Mouse (Mus musculus) midbrain, embryonic 16.5 days (tissue): ENCODE data around the gene Ssc4d. TPM values are rescaled to one million over a fixed set of nuclear protein-coding genes. Genes with fewer than 3 reads are reported as not detected.

Experiments used
- ATAC-seq: fragments of 200-750 bp; cut with Nextera tagmentation; 2 replicates; pipeline ENCODE4 v1.8.0; 2017; ENCODE audit warnings: moderate TSS enrichment
- H3K27ac ChIP-seq: fragments of 300-500 bp; sonication (generic); 2 replicates; pipeline ENCODE4 v1.5.1; 2014; ENCODE audit warnings: mild to moderate bottlenecking, low read length, mixed read lengths
- H3K27me3 ChIP-seq: fragments of 300-500 bp; sonication (generic); 2 replicates; pipeline ENCODE4 v1.6.1; 2014; ENCODE audit warnings: low read depth, low read length, mixed read lengths; ENCODE audit not compliant: control insufficient read depth, insufficient read depth
- H3K36me3 ChIP-seq: fragments of 300-500 bp; sonication (generic); 2 replicates; pipeline ENCODE4 v1.6.1; 2014; ENCODE audit warnings: mild to moderate bottlenecking, low read length, moderate library complexity, mixed read lengths; ENCODE audit not compliant: control insufficient read depth, insufficient read depth
- H3K4me1 ChIP-seq: fragments of 300-500 bp; sonication (generic); 2 replicates; pipeline ENCODE4 v1.6.1; 2014; ENCODE audit warnings: mild to moderate bottlenecking, low read length, mixed read lengths; ENCODE audit not compliant: control insufficient read depth, insufficient read depth
- H3K4me2 ChIP-seq: fragments of 300-500 bp; sonication (generic); 2 replicates; pipeline ENCODE4 v1.6.1; 2014; ENCODE audit warnings: mild to moderate bottlenecking, low read length, mixed read lengths
- H3K4me3 ChIP-seq: fragments of 300-500 bp; sonication (generic); 2 replicates; pipeline ENCODE4 v1.5.1; 2014; ENCODE audit warnings: low read depth, mild to moderate bottlenecking, low read length, moderate library complexity, mixed read lengths
- H3K9ac ChIP-seq: fragments of 300-500 bp; sonication (generic); 2 replicates; pipeline ENCODE4 v1.6.1; 2014; ENCODE audit warnings: low read depth, low read length, mixed read lengths
- H3K9me3 ChIP-seq: fragments of 300-500 bp; sonication (generic); replicated peaks from 2 replicates; pipeline ENCODE4 v1.6.1; 2014; ENCODE audit warnings: mild to moderate bottlenecking, low read length, mixed read lengths; ENCODE audit not compliant: control insufficient read depth, poor library complexity, severe bottlenecking
- WGBS: fragments of 180-500 bp; shearing (Covaris S2); extraction: QIAGEN DNeasy Blood & Tissue Kit; methylation state at CpG from one replicate; pipeline ENCODE4 v1.1.7; 2014; 5-methylcytosine and 5-hydroxymethylcytosine counted together
- polyA plus RNA-seq: library from polyadenylated mRNA; unstranded; fragments of >200 nt; fragmentation: Nextera tagmentation; extraction: Ambion mirVana; gene quantifications from 2 replicates; pipeline ENCODE4 v1.2.1, GENCODE M21; 2015

Ssc4d gene
- polyA plus RNA-seq, 1 experiment from 2014 or later = 1.8 TPM

DNA sequence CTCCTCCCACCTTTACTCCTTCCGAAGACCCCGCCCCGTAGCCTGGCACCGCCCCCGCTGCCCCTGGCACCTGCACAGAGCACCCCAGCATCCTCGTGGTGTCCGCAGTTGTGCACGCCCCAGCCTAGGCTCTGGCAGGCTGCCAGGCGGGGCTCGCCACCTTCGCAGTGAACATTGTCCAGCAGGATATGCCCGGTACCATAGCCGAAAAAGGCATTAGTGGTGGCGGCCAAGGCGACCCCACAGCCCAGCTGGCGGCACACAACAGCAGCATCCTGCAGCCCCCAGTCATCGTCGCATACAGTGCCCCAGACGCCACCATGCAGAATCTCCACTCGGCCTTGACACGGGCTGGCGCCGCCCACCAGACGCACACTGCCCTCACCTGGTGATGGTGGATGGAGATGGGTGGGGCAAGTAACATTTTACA is 8.8 kb downstream of the Ssc4d start:
- H3K4me3 ChIP-seq = peak overlapping the region; percentile 26
- H3K9me3 ChIP-seq = no peaks in the 10 kb centered on the region
- peak overlapping the region; percentile 36 for H3K9ac ChIP-seq
- no peaks in the 10 kb centered on the region for H3K36me3 ChIP-seq
- no peaks in the 10 kb centered on the region for H3K27me3 ChIP-seq
- H3K27ac ChIP-seq = no peak overlapping the region
- peak overlapping the region; percentile 45 for H3K4me2 ChIP-seq
- 9% methylated on average over 24 of the region's 24 CpGs for WGBS
- ATAC-seq = no peak
- peaks cover 5% of the 10 kb centered on the region; the same call in 1 of the 2 replicates for H3K4me1 ChIP-seq

DNA sequence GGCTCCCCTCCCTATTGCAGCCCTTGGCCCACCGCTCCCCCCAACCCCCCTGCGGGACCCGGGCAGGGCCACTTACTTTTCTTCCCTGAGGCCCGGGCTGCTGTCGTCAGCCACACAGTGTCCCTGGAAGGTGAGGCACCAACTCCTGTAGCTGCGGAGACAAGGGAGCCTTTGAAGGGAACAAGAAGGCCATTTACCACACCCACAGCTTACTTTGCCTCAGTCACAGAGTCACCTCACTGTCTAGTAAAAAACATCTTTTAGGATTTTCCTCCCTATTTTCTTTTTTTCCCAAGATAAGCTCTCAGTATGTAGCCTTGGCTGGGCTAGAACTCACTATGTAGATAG is 11.1 kb downstream of the Ssc4d start:
- Histone ChIP-seq H3K4me1 (peaks cover 6% of the 10 kb centered on the region; the same call in 1 of the 2 replicates), H3K27me3 (no peaks in the 10 kb centered on the region), H3K27ac (peak overlapping the region; percentile 96), H3K9me3 (no peaks in the 10 kb centered on the region), H3K4me2 (peak overlapping the region; percentile 95), H3K9ac (peak overlapping the region; percentile 93), H3K4me3 (peak overlapping the region; percentile 55), H3K36me3 (no peaks in the 10 kb centered on the region)
- ATAC-seq = no peak
- 4% methylated on average over 6 of the region's 6 CpGs for WGBS

DNA sequence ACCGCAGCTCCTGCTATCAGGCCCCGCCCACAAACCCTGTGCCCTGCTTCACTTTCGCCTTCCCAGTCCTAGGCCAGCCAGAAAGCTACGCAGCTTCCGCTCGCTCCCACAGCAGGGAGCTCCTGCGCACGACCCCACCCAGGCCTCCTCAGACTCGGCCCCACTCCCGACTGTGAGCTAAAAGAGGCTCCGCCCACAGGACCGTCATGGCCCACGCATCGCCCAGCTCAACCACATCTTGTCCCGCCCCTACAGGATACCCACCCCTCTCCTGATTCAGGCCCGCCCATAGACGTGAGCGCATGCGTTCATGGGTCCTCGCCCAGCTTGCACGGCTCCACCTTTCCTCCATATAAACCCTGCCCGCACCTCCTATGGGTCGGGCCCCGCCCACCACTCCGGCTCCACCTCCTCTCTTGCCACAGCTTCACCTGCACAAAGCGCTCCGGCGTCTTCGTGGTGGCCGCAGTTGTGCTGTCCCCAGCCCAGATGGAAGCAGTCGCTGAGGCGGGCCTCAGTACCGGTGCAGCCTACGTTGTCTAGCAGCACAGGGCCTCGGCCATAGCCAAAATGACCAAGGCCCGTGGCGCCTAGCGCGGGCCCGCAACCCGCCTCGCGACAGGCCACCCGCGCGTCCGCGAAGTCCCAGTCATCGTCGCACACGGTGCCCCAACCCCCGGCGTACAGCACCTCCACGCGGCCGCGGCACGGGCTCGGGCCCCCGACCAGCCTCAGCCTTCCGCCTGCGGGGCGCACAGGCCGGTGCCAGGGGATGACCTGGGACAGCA is 11.6 kb downstream of the Ssc4d start:
- peak; percentile 96 for ATAC-seq
- Histone ChIP-seq H3K4me3 (peak overlapping the region; percentile 55), H3K27ac (peak overlapping the region; percentile 96), H3K9me3 (no peaks in the 10 kb centered on the region), H3K36me3 (no peaks in the 10 kb centered on the region), H3K4me1 (peaks cover 10% of the 10 kb centered on the region; the same call in 1 of the 2 replicates), H3K27me3 (no peaks in the 10 kb centered on the region), H3K9ac (peak overlapping the region; percentile 93), H3K4me2 (peak overlapping the region; percentile 95)
- under 1% methylated on average over 63 of the region's 64 CpGs for whole genome bisulfite sequencing

DNA sequence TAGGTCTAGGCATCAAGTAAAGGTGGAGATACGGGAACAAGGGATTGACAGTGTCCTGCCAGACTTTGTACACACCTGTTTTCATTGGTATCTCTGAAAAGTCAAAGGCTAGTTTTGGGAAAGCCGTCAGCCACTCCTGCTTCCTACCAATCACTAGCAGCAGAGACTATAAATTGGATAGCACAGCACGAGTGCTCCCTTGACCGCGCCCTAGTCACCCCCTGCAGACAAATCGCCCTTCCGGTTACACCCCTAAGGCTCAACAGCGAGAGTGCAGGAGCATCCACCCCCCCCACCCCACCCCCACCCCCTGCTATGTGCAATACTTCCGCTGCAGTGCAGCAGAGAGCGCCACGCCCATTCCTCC is 12.2 kb downstream of the Ssc4d start:
- H3K27me3 ChIP-seq = no peaks in the 10 kb centered on the region
- 1% methylated on average over 11 of the region's 11 CpGs for WGBS
- H3K9me3 ChIP-seq = no peaks in the 10 kb centered on the region
- H3K4me2 ChIP-seq = peak overlapping the region; percentile 95
- H3K27ac ChIP-seq = peak overlapping the region; percentile 96
- peaks cover 11% of the 10 kb centered on the region; the same call in 1 of the 2 replicates for H3K4me1 ChIP-seq
- peak overlapping the region; percentile 61 for H3K9ac ChIP-seq
- peak overlapping the region; percentile 55 for H3K4me3 ChIP-seq
- 0 out of 2 replicates have a peak, but pooled peaks have one; percentile 0 for ATAC-seq
- no peaks in the 10 kb centered on the region for H3K36me3 ChIP-seq

DNA sequence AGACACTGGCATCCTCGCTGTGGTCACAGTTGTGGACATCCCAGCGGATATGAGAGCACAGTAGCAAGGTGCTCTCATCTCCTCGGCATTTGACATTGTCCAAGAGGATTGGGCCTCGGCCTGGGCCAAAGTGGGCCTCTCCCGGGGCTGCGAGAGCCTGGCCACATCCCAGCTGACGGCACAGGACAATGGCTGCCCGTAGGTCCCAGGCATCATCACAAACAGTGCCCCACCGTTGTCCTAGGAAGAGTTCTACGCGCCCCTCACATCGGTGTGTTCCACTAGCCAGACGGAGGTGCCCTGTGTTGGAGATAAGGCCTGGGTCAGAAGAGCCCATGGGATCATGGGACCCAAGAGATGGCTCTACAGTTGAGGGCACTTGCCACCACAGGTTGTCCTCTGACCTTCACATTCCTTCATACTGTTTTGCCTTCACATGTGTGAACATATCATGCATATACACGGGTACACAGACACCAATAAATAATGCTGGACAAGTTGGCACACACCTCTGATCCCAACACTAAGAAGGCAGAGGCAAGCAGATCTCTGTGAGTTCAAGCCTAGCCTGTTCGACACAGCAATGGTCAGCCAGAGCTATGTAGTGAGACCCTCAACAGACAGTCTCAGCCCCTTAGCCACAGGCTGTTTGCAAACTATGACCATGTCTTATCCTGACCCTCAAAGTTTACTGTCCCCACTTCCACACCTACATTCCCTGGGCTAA is 13.3 kb downstream of the Ssc4d start:
- H3K9me3 ChIP-seq = no peaks in the 10 kb centered on the region
- H3K4me2 ChIP-seq = no peak overlapping the region
- no peaks in the 10 kb centered on the region for H3K27me3 ChIP-seq
- peak overlapping the region; percentile 96 for H3K27ac ChIP-seq
- 97% methylated on average over 15 of the region's 15 CpGs for WGBS
- ATAC-seq = no peak
- no peaks in the 10 kb centered on the region for H3K36me3 ChIP-seq
- H3K4me1 ChIP-seq = peaks cover 17% of the 10 kb centered on the region; the same call in 1 of the 2 replicates
- no peak overlapping the region for H3K4me3 ChIP-seq
- H3K9ac ChIP-seq = no peak overlapping the region

DNA sequence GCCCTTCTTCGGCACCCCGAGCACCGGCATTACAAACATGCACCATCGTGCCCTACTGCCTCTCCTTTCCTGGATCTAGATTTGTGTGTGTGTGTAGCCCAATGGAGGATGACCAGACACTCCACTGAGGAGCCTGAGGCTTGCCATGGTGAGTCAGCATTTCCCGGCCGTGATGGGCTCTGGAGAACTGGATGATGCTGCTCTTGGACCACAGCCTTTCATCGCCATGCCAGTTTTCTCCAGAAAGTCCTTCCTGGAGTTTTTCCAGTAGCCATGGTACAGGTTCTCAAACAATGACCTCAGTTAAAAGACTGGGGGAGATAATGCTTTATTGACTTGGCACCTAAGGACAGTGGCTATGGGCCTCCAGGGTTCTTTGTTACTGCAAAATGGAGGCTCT is 14.4 kb downstream of the Ssc4d start:
- Histone ChIP-seq H3K27me3 (no peaks in the 10 kb centered on the region), H3K4me3 (no peak overlapping the region), H3K36me3 (no peaks in the 10 kb centered on the region), H3K4me1 (peaks cover 17% of the 10 kb centered on the region; the same call in 1 of the 2 replicates), H3K9ac (no peak overlapping the region), H3K9me3 (no peaks in the 10 kb centered on the region), H3K4me2 (no peak overlapping the region), H3K27ac (no peak overlapping the region)
- WGBS = 94% methylated on average over 7 of the region's 7 CpGs
- no peak for ATAC-seq

DNA sequence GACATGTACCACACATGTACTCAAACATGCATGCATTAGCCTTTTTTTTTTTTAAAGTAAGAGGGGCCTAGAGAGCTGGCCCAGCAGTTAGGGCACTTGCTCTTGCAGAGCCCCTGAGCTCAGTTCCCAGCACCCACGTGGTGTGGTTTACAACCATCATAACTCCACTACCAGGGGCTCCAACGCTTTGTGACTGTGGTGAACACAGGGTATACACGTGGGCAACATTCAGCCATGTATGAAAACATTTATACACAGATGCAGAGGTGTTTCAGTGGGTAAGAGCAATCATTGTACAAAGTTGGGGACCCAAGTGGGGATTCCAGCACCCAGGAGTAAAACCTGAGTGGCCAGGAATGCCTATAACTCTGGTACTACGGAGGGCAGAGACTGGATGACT is 16.0 kb downstream of the Ssc4d start:
- no peaks in the 10 kb centered on the region for H3K27me3 ChIP-seq
- ATAC-seq = no peak
- peaks cover 17% of the 10 kb centered on the region; the same call in 1 of the 2 replicates for H3K4me1 ChIP-seq
- no peaks in the 10 kb centered on the region for H3K9me3 ChIP-seq
- no peaks in the 10 kb centered on the region for H3K36me3 ChIP-seq
- H3K4me3 ChIP-seq = no peak overlapping the region
- WGBS = 91% methylated on average over 4 of the region's 4 CpGs
- no peak overlapping the region for H3K9ac ChIP-seq
- peak overlapping the region; percentile 61; the same call in 1 of the 2 replicates for H3K4me2 ChIP-seq
- H3K27ac ChIP-seq = peak overlapping the region; percentile 87

DNA sequence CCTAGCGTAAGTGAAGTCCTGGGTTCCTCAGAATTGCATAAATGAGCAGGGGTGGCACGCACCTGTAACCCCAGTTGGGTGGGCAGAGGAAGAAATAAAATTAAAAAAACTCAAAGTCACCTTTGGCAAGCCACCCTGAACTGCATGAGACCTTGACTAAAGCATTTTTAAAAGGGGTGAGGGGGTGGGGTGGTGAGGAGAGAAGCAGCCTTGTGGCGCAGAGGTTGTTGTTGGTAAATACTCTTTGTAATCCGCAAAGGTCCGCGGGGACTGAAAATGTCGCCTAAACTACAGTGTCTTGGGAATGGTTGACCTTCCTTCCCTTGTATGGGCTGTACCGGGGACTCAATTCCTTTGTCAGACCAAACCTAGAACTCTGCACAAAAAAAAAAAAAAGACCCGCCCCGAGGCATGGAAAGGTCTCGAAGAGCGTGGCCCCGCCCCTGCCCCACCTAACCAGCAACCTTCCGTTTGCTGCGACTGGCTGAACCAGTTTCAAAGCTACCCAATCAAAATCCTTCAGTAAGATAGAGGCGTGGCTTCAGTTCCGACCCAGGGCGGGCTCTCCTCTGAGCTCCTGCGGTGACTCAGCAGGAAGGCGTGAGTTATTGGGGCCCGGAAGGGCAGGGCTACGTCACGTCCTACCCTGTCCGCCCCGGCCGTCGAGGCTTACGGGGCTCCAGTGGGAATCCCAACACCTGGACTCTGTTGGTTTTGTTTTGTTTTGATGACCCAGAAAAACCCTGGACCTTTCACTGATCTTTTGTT is 16.9 kb downstream of the Ssc4d start:
- H3K4me1 ChIP-seq = peaks cover 14% of the 10 kb centered on the region; the same call in 1 of the 2 replicates
- H3K9me3 ChIP-seq = no peaks in the 10 kb centered on the region
- no peaks in the 10 kb centered on the region for H3K27me3 ChIP-seq
- H3K4me2 ChIP-seq = peak overlapping the region; percentile 61
- peak; percentile 80 for ATAC-seq
- peak overlapping the region; percentile 34 for H3K4me3 ChIP-seq
- H3K27ac ChIP-seq = peak overlapping the region; percentile 87
- no peaks in the 10 kb centered on the region for H3K36me3 ChIP-seq
- peak overlapping the region; percentile 58 for H3K9ac ChIP-seq
- 8% methylated on average over 28 of the region's 28 CpGs for WGBS
